Mouse (Mus musculus) cortical plate, adult 2 months (tissue): ENCODE data around the gene Sugt1.

Experiments used
- CTCF ChIP-seq: fragments of 200-500 bp; IDR thresholded peaks from 2 replicates; pipeline ENCODE4 v1.5.1; 2011; ENCODE audit warnings: mild to moderate bottlenecking, control low read depth, low read length; ENCODE audit not compliant: insufficient read depth; ENCODE audit errors: extremely low read depth
- POLR2A ChIP-seq: fragments of 200-500 bp; IDR thresholded peaks from 2 replicates; pipeline ENCODE4 v1.6.1; 2011; ENCODE audit warnings: mild to moderate bottlenecking, low read length, control low read depth; ENCODE audit not compliant: insufficient read depth; ENCODE audit errors: extremely low read depth

- TF ChIP-seq CTCF (no peak), POLR2A (no peak)
Measured at GRCm38 (mm10) chr14:79633196-79633595, 45.7 kb downstream of the Sugt1 start.
